Mouse (Mus musculus): ENCODE results near the gene Acat1.

Acat1 gene

DNA sequence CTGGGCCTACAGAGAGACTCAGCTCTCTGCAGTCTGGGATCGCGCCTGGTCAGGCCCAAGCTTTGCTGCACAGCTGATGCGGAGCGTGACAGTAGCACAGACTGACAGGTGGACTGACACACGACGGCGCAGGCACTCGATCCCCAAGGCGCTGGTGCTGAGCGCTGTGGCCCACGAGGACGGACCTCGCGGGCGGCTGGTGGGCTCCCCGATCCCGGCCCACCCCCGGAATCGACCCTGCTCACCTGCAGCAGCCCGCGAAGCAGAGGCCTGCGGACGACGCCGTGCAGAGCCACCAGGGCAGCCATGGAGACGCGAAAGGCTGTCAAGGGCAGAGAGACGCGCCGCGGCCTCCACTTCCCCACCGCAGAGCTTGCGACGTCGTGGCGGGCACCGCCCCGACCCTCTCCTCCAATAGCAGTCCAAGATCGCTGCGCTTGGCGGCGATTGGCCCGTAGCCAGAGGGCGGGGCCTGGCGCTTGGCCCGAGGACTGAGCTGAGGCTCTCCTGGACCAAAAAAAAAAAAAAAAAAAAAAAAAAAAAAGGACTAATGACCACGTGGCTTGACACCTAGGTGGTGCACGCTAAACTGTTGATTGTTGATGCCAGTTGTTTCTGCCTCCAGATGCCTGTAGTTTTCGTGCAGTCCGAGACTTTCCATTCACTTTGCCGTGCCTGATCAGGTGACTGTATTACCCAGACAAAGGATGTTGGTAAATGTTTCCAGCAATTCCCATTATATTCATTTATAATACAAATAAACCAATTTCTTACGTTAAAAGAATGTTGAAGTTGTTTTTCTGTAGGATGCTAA lies at the start of gene Acat1:
TSS of gene Acat1 (minus strand) at position 415 of the 814 bp plus-strand sequence.
- peak; percentile 87 to 94 for DNase-seq (ENCODE audit: low spot score in 2 of 2)

GRCm38 (mm10) chr9:53634796-53635195 lies 24.6 kb upstream of the Acat1 start:
- no peak for DNase-seq (ENCODE audit: low spot score in 2 of 2)

- DNase-seq (ENCODE audit: low spot score in 2 of 2), result no peak
Observed at GRCm38 (mm10) chr9:53615246-53615645, 5.1 kb upstream of the Acat1 start.

DNA sequence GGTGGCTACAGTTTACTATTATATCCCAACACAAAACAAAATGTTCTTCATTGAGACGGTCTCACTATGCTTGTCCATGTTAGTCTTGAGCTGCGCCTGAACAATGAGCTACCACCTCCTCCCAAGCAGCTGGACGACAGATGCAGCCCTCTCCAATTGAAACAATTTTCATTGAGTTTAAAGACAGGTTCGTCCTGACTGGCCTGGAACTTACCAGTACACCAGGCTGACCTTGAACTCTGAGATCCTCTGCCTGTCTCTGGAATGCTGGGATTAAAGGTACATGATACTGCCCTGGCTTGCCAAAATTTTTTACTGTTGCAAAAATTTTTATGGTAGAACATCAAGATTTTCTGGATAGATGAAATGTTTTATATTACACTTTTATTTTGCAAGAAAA lies 4.1 kb upstream of the Acat1 start:
- DNase-seq (ENCODE audit: low spot score in 2 of 2), result no peak

DNA sequence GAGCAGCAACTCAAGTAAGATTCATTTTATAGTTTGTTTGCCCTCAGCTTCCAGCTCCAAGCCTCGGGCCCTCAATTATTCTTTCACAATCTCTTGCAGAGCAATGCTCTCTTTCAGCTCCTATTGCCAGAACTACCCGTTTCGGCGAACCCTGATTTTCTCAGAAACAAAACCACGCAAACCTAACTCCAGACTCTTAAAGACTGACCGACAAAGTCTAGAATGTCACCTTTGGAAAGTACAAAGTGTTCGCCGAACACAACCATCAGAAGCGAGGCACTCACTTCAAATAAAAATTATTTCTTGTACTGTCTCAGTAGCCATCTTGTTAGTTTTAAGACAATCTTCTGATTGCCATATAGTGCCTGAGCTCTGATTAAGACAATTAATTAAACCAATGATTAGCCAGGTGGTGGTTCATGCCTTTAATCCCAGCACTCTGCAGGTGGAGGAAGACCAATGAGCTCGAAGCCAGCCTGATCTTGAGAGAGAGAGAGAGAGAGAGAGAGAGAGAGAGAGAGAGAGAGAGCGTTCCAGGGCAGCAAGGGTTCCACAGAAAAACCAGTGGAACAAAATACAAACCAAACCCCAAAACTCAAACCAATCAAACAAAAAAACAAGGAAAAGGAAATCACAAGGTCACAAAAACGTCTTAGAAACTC lies 745 bp downstream of the Acat1 start:
- no peak for DNase-seq (ENCODE audit: low spot score in 2 of 2)

- no peak for DNase-seq (ENCODE audit: low spot score in 2 of 2)
Observed at GRCm38 (mm10) chr9:53607816-53608215, 2.4 kb downstream of the Acat1 start.

- DNase-seq (ENCODE audit: low spot score in 2 of 2), result no peak
Observed at GRCm38 (mm10) chr9:53607192-53607591, 3.0 kb downstream of the Acat1 start.

DNA sequence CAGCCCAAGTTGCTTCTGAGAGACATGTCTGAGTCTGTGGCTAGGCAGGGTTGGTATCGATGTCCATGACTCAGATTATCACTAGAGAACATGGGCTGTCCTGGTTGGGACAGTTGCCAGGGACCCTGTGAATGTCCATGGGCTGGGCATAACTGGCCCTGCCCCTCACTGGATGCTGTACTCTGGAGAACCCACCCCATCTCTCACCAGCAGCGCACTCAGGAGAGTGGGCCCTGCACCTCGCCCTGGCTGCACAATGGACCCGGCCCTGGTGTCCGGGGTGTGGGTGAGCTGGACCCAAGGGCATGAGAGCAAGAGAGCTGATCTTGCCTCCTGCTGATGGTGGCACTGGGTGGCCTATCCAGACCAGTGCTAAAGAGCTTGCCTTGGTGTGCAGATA lies 5.2 kb downstream of the Acat1 start:
- DNase-seq (ENCODE audit: low spot score in 2 of 2), result no peak

- no peak for DNase-seq (ENCODE audit: low spot score in 2 of 2)
Observed at GRCm38 (mm10) chr9:53603849-53604248, 6.3 kb downstream of the Acat1 start.

DNA sequence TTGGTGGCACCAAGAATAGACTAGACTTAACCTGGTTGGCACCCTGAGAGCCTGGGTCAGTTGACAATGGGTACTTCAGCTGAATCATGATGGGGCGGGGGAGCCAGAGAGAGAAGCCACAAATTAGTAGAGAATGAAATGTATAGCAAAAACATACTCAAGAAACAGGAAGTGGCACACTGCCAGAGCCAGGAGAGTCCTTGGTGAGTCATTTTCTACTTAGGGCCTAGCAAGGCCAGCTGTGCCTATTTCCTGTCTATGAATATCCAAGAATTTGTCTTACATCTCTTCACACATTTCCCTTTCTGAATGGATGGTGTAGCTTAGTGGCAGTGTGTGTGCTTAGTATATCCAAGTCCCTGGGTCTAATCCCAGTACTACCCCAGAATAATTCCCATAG lies 6.8 kb downstream of the Acat1 start:
- peak in 1 of 2 experiments; percentile 45 for DNase-seq (ENCODE audit: low spot score in 2 of 2)

GRCm38 (mm10) chr9:53601541-53601940 lies 8.6 kb downstream of the Acat1 start:
- DNase-seq (ENCODE audit: low spot score in 2 of 2), result no peak

GRCm38 (mm10) chr9:53598631-53599030 lies 11.6 kb downstream of the Acat1 start:
- no peak for DNase-seq (ENCODE audit: low spot score in 2 of 2)

- DNase-seq (ENCODE audit: low spot score in 2 of 2), result no peak
Observed at GRCm38 (mm10) chr9:53596971-53597600, 13.1 kb downstream of the Acat1 start.

DNA sequence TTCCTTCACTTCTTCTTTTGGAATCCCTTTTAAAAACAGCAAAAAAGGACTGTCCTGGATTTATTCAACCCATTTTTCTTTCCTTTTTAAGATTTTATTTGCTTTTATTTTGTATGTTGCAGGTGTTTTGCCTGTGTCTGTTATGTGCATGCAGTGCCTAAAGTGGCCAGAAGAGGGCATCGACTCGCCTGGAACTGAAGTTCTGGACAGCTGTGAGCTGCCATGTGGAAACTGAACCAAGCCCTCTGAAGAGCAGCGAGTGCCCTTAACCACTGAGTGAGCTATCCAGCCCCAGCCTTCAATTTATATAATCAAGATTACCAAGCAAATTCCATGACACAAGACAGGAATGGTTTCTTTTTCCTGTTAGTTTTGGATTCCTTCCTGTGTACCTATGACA lies 15.4 kb downstream of the Acat1 start:
- DNase-seq (ENCODE audit: low spot score in 2 of 2), result peak; percentile 75 to 87

DNA sequence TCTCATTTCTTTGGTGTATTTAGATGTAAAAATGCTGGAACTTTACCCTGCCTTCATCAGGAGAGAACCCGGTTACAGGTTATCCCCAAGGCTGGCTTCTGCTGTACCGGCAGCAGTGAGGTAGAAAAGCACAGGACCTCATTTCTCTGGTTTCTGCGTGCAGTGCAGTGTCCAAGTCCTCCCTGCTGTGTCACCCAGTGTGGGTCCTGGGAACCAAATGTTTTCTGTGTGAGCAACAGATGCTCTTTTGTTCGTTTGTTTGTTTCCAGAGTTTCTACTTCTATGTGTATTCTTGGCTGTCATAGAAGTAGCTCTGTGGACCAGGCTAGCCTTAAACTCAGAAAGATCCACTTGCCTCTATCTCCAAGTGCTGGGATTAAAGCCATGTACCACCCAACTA lies 28.3 kb downstream of the Acat1 start:
- DNase-seq (ENCODE audit: low spot score in 2 of 2), result no peak

GRCm38 (mm10) chr9:53575721-53576120 lies 34.5 kb downstream of the Acat1 start:
- DNase-seq (ENCODE audit: low spot score in 2 of 2), result no peak

DNA sequence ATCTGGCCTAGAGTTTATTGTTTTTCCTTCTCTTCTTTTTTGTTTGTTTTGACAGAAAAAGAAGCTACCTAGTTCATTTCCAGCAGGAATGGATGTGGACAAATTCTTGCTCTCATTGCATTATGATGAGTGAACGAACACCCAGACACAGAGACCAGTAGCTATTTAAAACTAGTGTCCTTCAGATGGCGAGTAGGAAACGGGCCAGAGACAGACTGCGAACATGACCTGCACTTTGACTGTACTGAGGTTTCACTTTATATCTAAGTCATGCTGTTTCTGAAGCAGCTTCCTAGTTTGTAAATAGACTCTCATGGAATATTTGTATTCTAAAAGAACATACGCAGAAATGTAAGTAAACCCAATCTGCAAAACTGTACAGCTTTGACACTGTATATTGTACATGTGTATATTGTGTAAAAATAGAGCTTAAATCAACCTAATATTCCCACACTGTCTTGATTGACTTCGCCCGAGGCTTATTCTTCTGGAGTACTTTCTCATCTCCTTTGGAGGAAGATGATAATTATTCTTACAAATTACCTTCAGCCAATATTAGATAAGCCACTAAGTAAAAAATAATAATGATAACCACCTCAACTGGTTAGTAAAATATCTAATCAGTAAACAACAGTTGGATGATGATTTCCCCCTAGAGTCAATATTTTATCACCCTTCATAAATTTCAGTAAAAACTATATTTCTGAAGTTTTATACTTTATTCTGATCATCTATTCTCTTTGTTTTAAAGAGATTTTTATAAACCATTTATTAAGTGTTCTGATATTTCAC lies 37.5 kb downstream of the Acat1 start:
- no peak for DNase-seq (ENCODE audit: low spot score in 2 of 2)

DNA sequence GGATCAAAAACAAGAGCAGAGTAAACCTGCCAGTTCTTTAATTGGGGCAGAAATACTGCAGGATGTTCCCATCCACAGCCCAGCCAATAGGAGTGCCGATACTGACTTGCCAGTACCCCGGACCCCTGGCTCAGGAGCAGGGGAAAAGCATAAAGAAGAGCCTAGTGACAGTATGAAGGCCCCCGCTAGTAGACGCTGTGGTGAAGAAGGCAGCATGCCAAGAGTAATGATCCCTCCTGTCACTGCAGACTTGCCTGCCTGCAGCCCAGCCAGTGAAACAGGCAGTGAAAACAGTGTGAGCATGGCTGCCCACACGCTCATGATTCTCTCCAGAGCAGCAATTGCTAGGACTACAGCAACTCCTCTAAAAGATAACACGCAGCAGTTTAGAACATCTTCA lies 39.5 kb downstream of the Acat1 start:
- no peak for DNase-seq (ENCODE audit: low spot score in 2 of 2)

GRCm38 (mm10) chr9:53537336-53537965 lies 72.7 kb downstream of the Acat1 start:
- no peak for DNase-seq (ENCODE audit: low spot score in 2 of 2)

- DNase-seq (ENCODE audit: low spot score in 2 of 2), result peak; percentile 94 to 99
Observed at GRCm38 (mm10) chr9:53536558-53537320, 73.4 kb downstream of the Acat1 start, which contains the start of the genes Atm and Npat. Gene Atm (minus strand): TSS chr9:53536740. Gene Npat (plus strand): TSS chr9:53537047.

Data from spleen, postnatal 10 days (tissue).